ENCODE assay signal across 20 mouse cellular contexts in genomic region chr9:49663927-49664320, GRCm38 (mm10).
DNase-seq lines count a peak whose midpoint lies in the region; ATAC-seq and TF ChIP-seq lines count a peak whose summit lies in the region.
"Had no signal": no experiment of that assay in that cellular context is flagged by ENCODE, and none has a peak within 500 bp of the region (broad histone marks: within the 10 kb centered on the region; RNA-seq: fewer than 3 reads in every experiment).

No protein-coding gene starts in this region.

- DNase-seq in hindbrain, embryonic 14.5 days (ENCODE audit: low spot score) = no peak
- DNase-seq in hindbrain, embryonic 11.5 days (ENCODE audit: low spot score) = no peak
- DNase-seq in layer of hippocampus, adult 2 months (ENCODE audit: low spot score in 2 of 2) = no peak
- DNase-seq in layer of hippocampus, adult 9-10 months (ENCODE audit: low spot score) = no peak
- peak; percentile 59 for DNase-seq in NIH3T3 (ENCODE audit: low read depth)
- DNase-seq in spleen, postnatal 36 days (ENCODE audit: low spot score in 2 of 2) = no peak
- DNase-seq: adrenal gland, postnatal 10 days; cerebellum, adult 11-12 months; cerebellum, adult 9-10 months; cerebellum, postnatal 25 days; forebrain, postnatal 0 days; gastrocnemius, postnatal 36 days; heart, adult 18-20 months; heart, postnatal 14 days; kidney, adult 11 months had no signal

- WGBS in hindbrain, embryonic 14.5 days = 96% methylated on average over 8 of the region's 8 CpGs
- 93% methylated on average over 8 of the region's 8 CpGs for WGBS in hindbrain, embryonic 11.5 days
- 93% methylated on average over 8 of the region's 8 CpGs for whole genome bisulfite sequencing in neural tube, embryonic 15.5 days

- no peaks in the 10 kb centered on the region for H3K27me3 ChIP-seq in hindbrain, embryonic 14.5 days (ENCODE audit: control insufficient read depth, insufficient read depth, low read length)
- H3K27me3 ChIP-seq in hindbrain, embryonic 11.5 days (ENCODE audit: control insufficient read depth, insufficient read depth, low read length) = no peaks in the 10 kb centered on the region
- no peaks in the 10 kb centered on the region for H3K27me3 ChIP-seq in neural tube, embryonic 15.5 days (replicated peaks)
- H3K27me3 ChIP-seq: embryonic facial prominence, embryonic 12.5 days; forebrain, embryonic 12.5 days; heart, embryonic 15.5 days had no signal

- no peak for ATAC-seq in hindbrain, embryonic 14.5 days (ENCODE audit: low FRiP score)
- ATAC-seq in hindbrain, embryonic 11.5 days (ENCODE audit: low FRiP score) = no peak
- ATAC-seq in neural tube, embryonic 15.5 days (ENCODE audit: low FRiP score) = no peak
- ATAC-seq: forebrain, postnatal 0 days had no signal

- no peaks in the 10 kb centered on the region for H3K9me3 ChIP-seq in hindbrain, embryonic 14.5 days (ENCODE audit: control insufficient read depth, low read length)
- H3K9me3 ChIP-seq in hindbrain, embryonic 11.5 days (ENCODE audit: control insufficient read depth, low read length) = no peaks in the 10 kb centered on the region
- no peaks in the 10 kb centered on the region for H3K9me3 ChIP-seq in neural tube, embryonic 15.5 days (replicated peaks)

- H3K27ac ChIP-seq in hindbrain, embryonic 14.5 days = peak overlapping the region; percentile 34; the same call in 1 of the 2 replicates
- H3K27ac ChIP-seq in hindbrain, embryonic 11.5 days (ENCODE audit: low read depth, low read length) = no peak overlapping the region
- H3K27ac ChIP-seq in layer of hippocampus, adult 2 months = peak overlapping the region; percentile 72; the same call in 1 of the 2 replicates
- peak overlapping the region; percentile 55 for H3K27ac ChIP-seq in neural tube, embryonic 15.5 days (replicated peaks)
- H3K27ac ChIP-seq: embryonic facial prominence, embryonic 12.5 days; forebrain, embryonic 12.5 days; heart, embryonic 15.5 days had no signal

- H3K4me2 ChIP-seq in hindbrain, embryonic 14.5 days (replicated peaks) = no peak overlapping the region
- no peak overlapping the region for H3K4me2 ChIP-seq in hindbrain, embryonic 11.5 days (replicated peaks; ENCODE audit: low read depth, low read length)
- no peak overlapping the region for H3K4me2 ChIP-seq in neural tube, embryonic 15.5 days
- H3K4me2 ChIP-seq: embryonic facial prominence, embryonic 12.5 days; forebrain, embryonic 12.5 days; heart, embryonic 11.5 days; heart, embryonic 15.5 days had no signal

- no peaks in the 10 kb centered on the region for H3K36me3 ChIP-seq in hindbrain, embryonic 14.5 days (replicated peaks; ENCODE audit: control insufficient read depth, insufficient read depth)
- no peaks in the 10 kb centered on the region for H3K36me3 ChIP-seq in hindbrain, embryonic 11.5 days (ENCODE audit: control insufficient read depth, insufficient read depth, low read length)
- peaks cover under 1% of the 10 kb centered on the region; the same call in 1 of the 2 replicates for H3K36me3 ChIP-seq in neural tube, embryonic 15.5 days
- H3K36me3 ChIP-seq: embryonic facial prominence, embryonic 12.5 days; forebrain, embryonic 12.5 days; heart, embryonic 15.5 days had no signal

- peaks cover 18% of the 10 kb centered on the region; the same call in 1 of the 2 replicates for H3K4me1 ChIP-seq in hindbrain, embryonic 14.5 days (replicated peaks; ENCODE audit: control insufficient read depth, insufficient read depth, low read length)
- no peaks in the 10 kb centered on the region for H3K4me1 ChIP-seq in hindbrain, embryonic 11.5 days (replicated peaks; ENCODE audit: control insufficient read depth, insufficient read depth, low read length)
- peaks cover 27% of the 10 kb centered on the region for H3K4me1 ChIP-seq in neural tube, embryonic 15.5 days
- H3K4me1 ChIP-seq: forebrain, embryonic 12.5 days had no signal

- no peak overlapping the region for H3K4me3 ChIP-seq in hindbrain, embryonic 14.5 days (replicated peaks; ENCODE audit: low read length)
- no peak overlapping the region for H3K4me3 ChIP-seq in hindbrain, embryonic 11.5 days (ENCODE audit: low read depth, low read length)
- no peak overlapping the region for H3K4me3 ChIP-seq in layer of hippocampus, adult 2 months
- no peak overlapping the region for H3K4me3 ChIP-seq in neural tube, embryonic 15.5 days (replicated peaks)
- H3K4me3 ChIP-seq: embryonic facial prominence, embryonic 12.5 days; forebrain, embryonic 12.5 days; heart, embryonic 15.5 days had no signal

- no peak for TF ChIP-seq CTCF in layer of hippocampus, adult 2 months (conservative IDR thresholded peaks at IDR 0.05)

- H3K9ac ChIP-seq in hindbrain, embryonic 14.5 days = no peak overlapping the region
- H3K9ac ChIP-seq in hindbrain, embryonic 11.5 days (ENCODE audit: low read depth, low read length) = no peak overlapping the region
- no peak overlapping the region for H3K9ac ChIP-seq in neural tube, embryonic 15.5 days (replicated peaks)
- H3K9ac ChIP-seq: embryonic facial prominence, embryonic 12.5 days; forebrain, embryonic 12.5 days; forebrain, postnatal 0 days; heart, embryonic 15.5 days had no signal
